Mouse (Mus musculus) erythroblast, embryonic 14.5 days (primary cell): ENCODE results near the gene Ccdc194.

Source experiments
- GATA1 ChIP-seq: IDR thresholded peaks from 2 replicates; pipeline ENCODE4 v1.6.1; 2012; ENCODE audit warnings: low read length, inconsistent platforms, mixed read lengths
- TAL1 ChIP-seq: IDR thresholded peaks from 3 replicates; pipeline ENCODE4 v1.6.1; 2012; ENCODE audit warnings: low read length, inconsistent platforms, mixed read lengths

- TF ChIP-seq TAL1 (no peak), GATA1 (no peak)
These were observed 28.5 kb upstream of the Ccdc194 start for GRCm38 (mm10) chr8:71554001-71554400.
